Mouse (Mus musculus): Measurements from ENCODE around the gene Cela3b. TPM values are rescaled to one million over a fixed set of nuclear protein-coding genes. Genes with fewer than 3 reads are reported as not detected.
A peak's percentile ranks its signal among the peaks of the same experiment; 100 is the strongest.

Cela3b gene
- polyA plus RNA-seq, 1 experiment, result 1.1 TPM

GRCm38 (mm10) chr4:137465125-137465787 lies 34.9 kb upstream of the Cela3b start:
- WGBS, result 86% methylated on average over 13 of the region's 13 CpGs
- Histone ChIP-seq H3K36me3 (ENCODE audit: control insufficient read depth, insufficient read depth, low read length) (no peaks in the 10 kb centered on the region), H3K4me3 (ENCODE audit: control insufficient read depth, insufficient read depth, low read length) (no peak overlapping the region), H3K27me3 (ENCODE audit: control insufficient read depth, insufficient read depth, low read length) (no peaks in the 10 kb centered on the region), H3K27ac (ENCODE audit: control insufficient read depth, insufficient read depth, low read length) (no peak overlapping the region), H3K4me1 (replicated peaks; ENCODE audit: control insufficient read depth, insufficient read depth, low read length) (peaks cover 17% of the 10 kb centered on the region)
- no peak for TF ChIP-seq CTCF (IDR thresholded peaks at IDR 0.05; ENCODE audit: borderline replicate concordance, control insufficient read depth, extremely low read depth, insufficient read depth, low read length, poor library complexity)
- TF ChIP-seq POLR2A (IDR thresholded peaks at IDR 0.05; ENCODE audit: control insufficient read depth, extremely low read depth, insufficient read depth, low read length, poor library complexity), result no peak
- no peak for DNase-seq

GRCm38 (mm10) chr4:137461981-137462690 lies 31.8 kb upstream of the Cela3b start:
- DNase-seq, result no peak
- Histone ChIP-seq H3K27ac (ENCODE audit: control insufficient read depth, insufficient read depth, low read length) (no peak overlapping the region), H3K27me3 (ENCODE audit: control insufficient read depth, insufficient read depth, low read length) (no peaks in the 10 kb centered on the region), H3K36me3 (ENCODE audit: control insufficient read depth, insufficient read depth, low read length) (no peaks in the 10 kb centered on the region), H3K4me1 (replicated peaks; ENCODE audit: control insufficient read depth, insufficient read depth, low read length) (peaks cover 20% of the 10 kb centered on the region), H3K4me3 (ENCODE audit: control insufficient read depth, insufficient read depth, low read length) (no peak overlapping the region)
- 91% methylated on average over 16 of the region's 16 CpGs for WGBS
- TF ChIP-seq POLR2A (IDR thresholded peaks at IDR 0.05; ENCODE audit: control insufficient read depth, extremely low read depth, insufficient read depth, low read length, poor library complexity) (no peak), CTCF (IDR thresholded peaks at IDR 0.05; ENCODE audit: borderline replicate concordance, control insufficient read depth, extremely low read depth, insufficient read depth, low read length, poor library complexity) (no peak)

GRCm38 (mm10) chr4:137461217-137461616 lies 30.9 kb upstream of the Cela3b start:
- WGBS, result 84% methylated on average over 4 of the region's 4 CpGs
- no peak for DNase-seq
- no peak overlapping the region for H3K4me3 ChIP-seq (ENCODE audit: control insufficient read depth, insufficient read depth, low read length)
- H3K36me3 ChIP-seq (ENCODE audit: control insufficient read depth, insufficient read depth, low read length), result no peaks in the 10 kb centered on the region
- H3K27ac ChIP-seq (ENCODE audit: control insufficient read depth, insufficient read depth, low read length), result no peak overlapping the region
- no peaks in the 10 kb centered on the region for H3K27me3 ChIP-seq (ENCODE audit: control insufficient read depth, insufficient read depth, low read length)
- H3K4me1 ChIP-seq (replicated peaks; ENCODE audit: control insufficient read depth, insufficient read depth, low read length), result peaks cover 22% of the 10 kb centered on the region
- TF ChIP-seq POLR2A (IDR thresholded peaks at IDR 0.05; ENCODE audit: control insufficient read depth, extremely low read depth, insufficient read depth, low read length, poor library complexity) (no peak), CTCF (IDR thresholded peaks at IDR 0.05; ENCODE audit: borderline replicate concordance, control insufficient read depth, extremely low read depth, insufficient read depth, low read length, poor library complexity) (no peak)

- Histone ChIP-seq H3K27me3 (ENCODE audit: control insufficient read depth, insufficient read depth, low read length) (no peaks in the 10 kb centered on the region), H3K36me3 (ENCODE audit: control insufficient read depth, insufficient read depth, low read length) (no peaks in the 10 kb centered on the region), H3K4me3 (ENCODE audit: control insufficient read depth, insufficient read depth, low read length) (no peak overlapping the region), H3K27ac (ENCODE audit: control insufficient read depth, insufficient read depth, low read length) (no peak overlapping the region), H3K4me1 (replicated peaks; ENCODE audit: control insufficient read depth, insufficient read depth, low read length) (peaks cover 22% of the 10 kb centered on the region)
- no peak for TF ChIP-seq POLR2A (IDR thresholded peaks at IDR 0.05; ENCODE audit: control insufficient read depth, extremely low read depth, insufficient read depth, low read length, poor library complexity)
- TF ChIP-seq CTCF (IDR thresholded peaks at IDR 0.05; ENCODE audit: borderline replicate concordance, control insufficient read depth, extremely low read depth, insufficient read depth, low read length, poor library complexity), result no peak
- DNase-seq, result no peak
- WGBS, result 90% methylated on average over 14 of the region's 14 CpGs
Observed at GRCm38 (mm10) chr4:137460676-137461075, 30.3 kb upstream of the Cela3b start.

- peak; percentile 10 for DNase-seq
- TF ChIP-seq POLR2A (IDR thresholded peaks at IDR 0.05; ENCODE audit: control insufficient read depth, extremely low read depth, insufficient read depth, low read length, poor library complexity) (no peak), CTCF (IDR thresholded peaks at IDR 0.05; ENCODE audit: borderline replicate concordance, control insufficient read depth, extremely low read depth, insufficient read depth, low read length, poor library complexity) (no peak)
- 29% methylated on average over 5 of the region's 5 CpGs for WGBS
- no peak overlapping the region for H3K27ac ChIP-seq (ENCODE audit: control insufficient read depth, insufficient read depth, low read length)
- no peaks in the 10 kb centered on the region for H3K36me3 ChIP-seq (ENCODE audit: control insufficient read depth, insufficient read depth, low read length)
- H3K4me1 ChIP-seq (replicated peaks; ENCODE audit: control insufficient read depth, insufficient read depth, low read length), result peaks cover 22% of the 10 kb centered on the region
- no peak overlapping the region for H3K4me3 ChIP-seq (ENCODE audit: control insufficient read depth, insufficient read depth, low read length)
- H3K27me3 ChIP-seq (ENCODE audit: control insufficient read depth, insufficient read depth, low read length), result no peaks in the 10 kb centered on the region
Observed at GRCm38 (mm10) chr4:137458861-137459260, 28.5 kb upstream of the Cela3b start.

GRCm38 (mm10) chr4:137458310-137458709 lies 28.0 kb upstream of the Cela3b start:
- WGBS, result 32% methylated on average over 9 of the region's 9 CpGs
- Histone ChIP-seq H3K27ac (ENCODE audit: control insufficient read depth, insufficient read depth, low read length) (peak overlapping the region; percentile 57; the same call in 1 of the 2 replicates), H3K27me3 (ENCODE audit: control insufficient read depth, insufficient read depth, low read length) (no peaks in the 10 kb centered on the region), H3K4me1 (replicated peaks; ENCODE audit: control insufficient read depth, insufficient read depth, low read length) (peaks cover 22% of the 10 kb centered on the region), H3K4me3 (ENCODE audit: control insufficient read depth, insufficient read depth, low read length) (no peak overlapping the region), H3K36me3 (ENCODE audit: control insufficient read depth, insufficient read depth, low read length) (no peaks in the 10 kb centered on the region)
- no peak for DNase-seq
- no peak for TF ChIP-seq POLR2A (IDR thresholded peaks at IDR 0.05; ENCODE audit: control insufficient read depth, extremely low read depth, insufficient read depth, low read length, poor library complexity)
- TF ChIP-seq CTCF (IDR thresholded peaks at IDR 0.05; ENCODE audit: borderline replicate concordance, control insufficient read depth, extremely low read depth, insufficient read depth, low read length, poor library complexity), result no peak

All from thymus, adult 2 months (tissue).